Mouse (Mus musculus) cerebellum, adult 9-11 months (tissue): ENCODE data around the gene Rimkla.
A peak's percentile ranks its signal among the peaks of the same experiment; 100 is the strongest.

ENCODE experiments used
- DNase-seq: peaks from one replicate; pipeline ENCODE4 v3.0.0; 2022

Rimkla gene

GRCm38 (mm10) chr4:119467720-119468380 is 24.6 kb downstream of the Rimkla start:
- DNase-seq = peak; percentile 72

DNA sequence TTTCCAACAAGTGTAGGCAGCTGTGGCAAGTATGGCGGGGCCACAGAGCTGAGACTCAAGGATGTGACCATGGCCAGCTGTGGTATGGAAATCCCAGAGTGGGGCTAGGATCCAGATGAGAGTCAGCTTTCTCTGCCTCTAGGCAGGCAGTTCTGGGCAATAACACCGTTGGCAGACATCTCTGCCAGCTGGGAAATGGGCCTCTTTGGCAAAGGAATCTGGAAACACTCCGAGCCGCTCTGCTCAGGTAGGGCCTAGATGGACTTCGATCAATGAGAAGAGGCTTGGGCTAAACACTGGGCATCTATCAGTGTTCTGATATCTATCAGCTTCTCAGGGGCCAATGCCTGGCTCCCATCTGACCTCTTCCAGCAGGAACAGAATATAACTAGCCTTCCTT is 26.6 kb downstream of the Rimkla start:
- peak; percentile 38 for DNase-seq

DNA sequence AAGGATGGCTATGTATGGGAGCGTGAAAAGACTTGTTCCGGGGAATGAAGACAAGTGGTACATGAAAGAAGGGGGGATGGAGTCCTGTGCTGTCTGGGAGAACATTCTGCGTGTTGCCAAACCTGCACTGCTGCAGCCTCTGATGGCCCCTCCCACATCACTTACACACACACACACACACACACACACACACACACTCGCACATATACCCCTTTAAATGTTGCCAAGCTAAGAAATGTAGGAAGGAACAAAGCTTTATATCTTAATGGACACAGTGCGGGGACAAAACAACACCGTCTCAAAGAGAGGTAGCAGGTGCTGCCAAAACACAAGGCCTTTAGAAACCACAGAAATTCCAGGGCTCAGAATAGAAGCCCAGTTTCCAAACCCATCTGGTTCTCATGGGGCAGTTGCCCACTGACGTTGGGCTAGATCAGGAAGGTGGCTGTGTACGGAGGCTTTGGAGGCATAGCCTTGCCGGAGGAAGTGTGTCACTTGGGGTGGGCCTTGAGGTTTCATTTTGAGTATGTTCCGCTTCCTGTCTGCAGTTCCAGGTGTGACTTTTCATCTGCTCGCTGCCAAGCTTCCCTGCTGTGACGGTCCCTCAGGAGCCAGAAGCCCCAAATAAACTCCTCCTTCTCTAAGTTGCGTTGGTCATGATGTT is 28.5 kb downstream of the Rimkla start:
- DNase-seq = no peak

GRCm38 (mm10) chr4:119462858-119463755 is 29.3 kb downstream of the Rimkla start:
- peak; percentile 89 for DNase-seq

- no peak for DNase-seq
Observed at GRCm38 (mm10) chr4:119462457-119462856, 30.0 kb downstream of the Rimkla start.

- DNase-seq = peak; percentile 89
Observed at GRCm38 (mm10) chr4:119460728-119461141, 31.7 kb downstream of the Rimkla start.

DNA sequence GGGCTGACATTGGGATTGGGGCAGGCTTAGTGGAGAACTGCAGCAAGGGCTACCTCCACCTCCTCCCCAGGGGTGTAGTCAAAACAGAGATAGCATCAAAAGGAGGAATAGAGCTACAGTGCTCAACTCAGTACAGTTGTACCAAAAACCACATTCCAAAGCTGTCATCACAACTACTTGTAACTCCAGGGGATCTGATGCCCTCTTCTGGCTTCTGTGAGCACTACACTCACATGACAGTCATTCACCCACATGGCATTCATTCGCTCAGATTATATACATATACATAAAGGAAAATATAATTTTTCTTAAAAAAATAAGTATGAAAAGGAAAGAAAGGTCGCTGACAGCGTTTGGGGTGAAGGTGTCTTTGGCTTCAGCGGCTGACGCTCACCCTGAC is 32.1 kb downstream of the Rimkla start:
- DNase-seq = peak; percentile 51

DNA sequence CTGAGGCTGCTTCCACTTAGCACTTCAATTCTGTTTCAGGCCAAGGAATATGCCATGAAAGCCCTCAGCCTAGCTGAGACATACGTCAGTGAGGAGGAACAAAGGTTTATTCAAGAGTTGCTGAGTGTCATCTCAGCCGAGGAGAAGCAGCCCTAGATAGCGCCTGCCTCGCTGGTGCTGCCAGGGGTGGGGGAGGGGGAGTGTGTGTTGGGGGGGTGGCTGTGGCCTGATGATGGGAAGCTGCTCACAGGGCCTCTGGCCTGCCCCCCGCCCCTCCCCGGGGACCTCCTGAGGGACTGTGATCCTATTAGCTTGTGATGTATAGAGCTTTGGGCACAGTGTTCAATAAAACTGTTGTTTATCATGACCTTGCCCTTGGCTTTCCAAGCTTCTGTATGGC is 38.9 kb downstream of the Rimkla start:
- DNase-seq = no peak

DNA sequence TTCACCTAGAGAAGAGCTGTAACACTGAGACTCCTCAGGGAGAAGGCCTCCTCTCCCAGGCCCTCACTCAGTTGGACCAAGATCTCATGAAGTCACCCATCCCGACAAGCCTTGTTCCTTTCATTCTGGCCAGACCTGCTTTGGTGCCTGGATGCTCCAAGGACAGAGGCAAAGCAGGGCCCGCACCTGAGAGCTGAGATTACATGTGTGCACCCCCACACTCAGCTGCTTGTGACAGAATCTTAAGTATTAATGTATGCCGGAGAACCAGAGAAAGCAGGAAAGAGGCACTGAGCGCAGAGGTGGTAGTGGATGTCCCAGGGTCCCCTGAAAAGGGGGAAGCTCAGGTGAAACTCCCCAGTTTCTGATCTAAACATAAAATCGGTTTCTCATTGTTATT is 39.3 kb downstream of the Rimkla start:
- DNase-seq = no peak

DNA sequence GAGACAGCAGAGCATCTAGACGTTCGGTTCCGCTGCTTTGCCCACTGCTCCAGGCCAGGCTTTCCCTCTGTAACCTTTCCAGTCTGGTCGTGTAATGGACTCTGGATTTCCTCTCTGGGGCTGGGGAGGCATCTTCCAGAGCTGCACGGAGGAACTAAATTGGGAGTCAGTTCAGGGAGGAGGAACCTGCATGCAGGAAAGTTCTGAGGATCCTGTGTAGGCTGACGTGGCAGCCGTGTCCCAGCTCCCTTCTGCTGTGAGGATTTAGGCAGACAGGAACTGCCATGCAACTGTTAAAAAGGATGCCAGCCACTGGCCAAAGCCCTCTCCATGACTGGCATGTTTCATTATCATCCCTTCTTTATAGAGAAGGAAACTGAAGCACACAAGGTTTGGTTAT is 42.0 kb downstream of the Rimkla start:
- no peak for DNase-seq

DNA sequence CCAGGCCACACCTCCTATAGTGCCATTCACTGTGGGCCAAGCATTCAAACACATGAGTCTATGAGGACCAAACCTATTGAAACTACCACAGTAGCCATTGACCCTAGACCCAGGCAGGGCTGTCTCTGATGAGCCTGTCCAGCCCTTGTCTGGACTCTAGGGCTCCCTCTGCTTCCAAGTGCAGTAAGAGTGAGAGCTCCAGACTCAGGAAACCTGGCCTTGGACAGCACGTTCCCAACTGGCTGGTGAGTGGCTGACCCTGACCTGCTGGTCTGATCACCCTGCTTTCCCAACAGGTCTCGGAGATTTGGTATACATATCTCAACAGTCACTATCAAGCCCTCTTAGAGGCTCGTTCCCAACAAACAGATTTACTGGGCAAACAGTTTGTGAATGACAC is 44.6 kb downstream of the Rimkla start:
- no peak for DNase-seq

- no peak for DNase-seq
Observed at GRCm38 (mm10) chr4:119447261-119447660, 45.2 kb downstream of the Rimkla start.

DNA sequence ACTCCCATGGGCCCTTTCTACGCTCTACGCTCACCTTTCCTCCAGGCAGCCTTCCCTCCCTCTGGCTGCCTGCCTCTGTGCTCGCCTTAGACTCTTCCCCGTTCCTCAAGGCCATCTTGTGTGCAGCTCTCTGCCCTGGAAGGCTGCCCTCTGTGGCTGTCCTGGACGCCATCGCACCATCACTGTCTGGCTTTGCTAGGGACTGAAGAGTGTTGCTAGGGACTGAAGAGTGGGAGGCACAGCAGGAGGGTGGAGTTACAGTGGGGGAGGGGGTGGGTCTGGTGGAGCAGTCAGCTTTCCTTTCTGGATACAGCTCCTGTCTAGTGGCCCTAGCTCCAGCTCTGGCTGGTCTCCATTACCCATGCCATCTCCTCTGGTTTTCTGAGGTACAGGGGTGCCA is 49.9 kb downstream of the Rimkla start:
- DNase-seq = no peak

DNA sequence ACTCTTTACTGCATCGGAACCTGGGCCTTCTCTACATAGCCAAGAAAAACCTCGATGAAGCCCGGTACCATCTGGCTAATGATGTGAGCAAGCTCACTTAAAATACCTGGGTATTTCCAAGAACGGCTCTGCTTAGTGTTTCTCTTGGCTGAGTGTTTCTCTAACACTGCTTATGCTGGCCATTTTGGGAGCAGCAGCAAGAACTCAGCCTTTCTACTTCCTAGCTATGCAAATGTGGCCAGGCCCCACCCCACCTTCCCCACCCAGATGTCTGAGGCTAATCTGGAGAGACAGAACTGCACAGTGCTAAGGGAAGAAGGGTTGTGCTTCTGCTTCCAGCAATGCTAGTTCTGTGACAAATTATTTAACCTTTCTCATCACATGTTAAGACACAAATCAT is 50.6 kb downstream of the Rimkla start:
- no peak for DNase-seq

DNA sequence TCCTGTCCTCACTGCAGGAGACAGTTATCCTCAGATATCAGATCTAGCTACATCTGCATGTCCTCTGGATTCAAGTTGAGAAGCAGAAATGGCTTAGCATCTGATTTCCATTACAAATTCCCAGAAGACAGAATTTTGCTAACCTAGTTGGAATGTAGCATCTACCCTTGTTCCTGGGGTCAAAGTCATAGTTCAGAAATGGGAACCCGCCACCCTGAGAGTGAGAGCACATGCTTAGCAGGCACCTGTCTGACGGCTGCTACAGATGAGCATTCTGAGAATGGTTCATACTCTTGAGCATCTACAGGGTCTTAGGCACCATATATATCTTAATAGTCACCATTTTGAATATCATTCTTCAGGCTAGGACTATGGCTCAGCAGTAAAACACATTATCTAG is 54.5 kb downstream of the Rimkla start:
- no peak for DNase-seq

- peak; percentile 78 for DNase-seq
Observed at GRCm38 (mm10) chr4:119430678-119431077, 61.8 kb downstream of the Rimkla start.

GRCm38 (mm10) chr4:119427680-119428079 is 64.7 kb downstream of the Rimkla start:
- no peak for DNase-seq

- no peak for DNase-seq
Observed at GRCm38 (mm10) chr4:119425601-119426000, 66.8 kb downstream of the Rimkla start.

DNA sequence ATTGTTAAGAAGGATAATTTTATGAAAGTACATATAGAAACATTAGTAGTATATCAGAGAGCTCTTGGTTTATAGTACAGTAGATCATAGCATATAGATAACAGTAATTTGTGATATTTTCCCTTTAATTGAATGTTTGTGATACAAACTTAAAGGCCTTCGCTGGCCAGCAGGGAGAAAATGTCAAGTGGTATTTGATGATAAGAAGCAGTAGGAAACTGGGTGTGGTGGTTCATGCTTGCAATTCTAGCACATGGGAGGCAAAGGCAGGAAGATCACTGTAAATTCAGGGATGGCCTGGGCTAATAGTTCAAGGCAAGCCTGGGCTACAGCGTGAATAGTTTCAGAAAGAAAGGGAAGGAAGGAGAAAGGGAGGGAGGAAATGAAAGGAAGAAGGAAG is 67.4 kb downstream of the Rimkla start:
- DNase-seq = no peak

- DNase-seq = peak; percentile 93
Observed at GRCm38 (mm10) chr4:119422294-119422964, 70.0 kb downstream of the Rimkla start, which contains the start of the genes Ppcs and Zmynd12. Gene Ppcs (minus strand): TSS chr4:119422420. Gene Zmynd12 (plus strand): TSS chr4:119422814.

- no peak for DNase-seq
Observed at GRCm38 (mm10) chr4:119421921-119422293, 70.5 kb downstream of the Rimkla start.

DNA sequence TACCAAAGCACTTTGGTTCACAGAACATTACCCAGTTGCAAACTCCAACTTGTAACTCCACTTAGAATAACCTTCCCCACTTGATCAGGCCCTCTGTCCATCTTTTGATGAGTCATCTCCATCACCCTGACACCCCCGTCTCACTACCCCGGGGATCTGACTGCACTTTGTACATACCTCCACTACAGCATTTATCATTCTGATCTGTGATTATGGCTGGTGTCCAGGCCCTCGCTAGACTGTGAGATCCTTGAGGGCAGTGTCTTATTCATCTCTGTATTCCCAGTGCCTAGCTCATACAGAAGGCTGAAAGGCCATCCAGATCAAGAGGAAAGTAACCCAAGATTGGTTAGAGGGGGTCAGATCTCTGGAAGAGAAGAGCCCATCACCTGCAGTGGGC is 71.2 kb downstream of the Rimkla start:
- DNase-seq = no peak

GRCm38 (mm10) chr4:119417894-119418293 is 74.5 kb downstream of the Rimkla start:
- DNase-seq = no peak
